Mouse (Mus musculus) hindlimb bud, embryonic 11.5 days (tissue): ENCODE data around the gene Ggt1.
"Not testable (repeated sequence)": the region's sequence is repeated elsewhere in the genome, so short reads cannot be mapped to it uniquely, and the experiment has no call there.

Experiments used
- DNase-seq: peaks from one replicate; pipeline ENCODE4 v3.0.0-alpha.2; 2012; ENCODE audit warnings: low read depth, low spot score; ENCODE audit errors: extremely low spot score

The Ggt1 gene

GRCm38 (mm10) chr10:75548486-75548885 is 12.9 kb upstream of the Ggt1 start:
- DNase-seq, result peak; percentile 14

GRCm38 (mm10) chr10:75549886-75550285 is 11.5 kb upstream of the Ggt1 start:
- DNase-seq, result no peak

- no peak for DNase-seq
These were observed 10.2 kb upstream of the Ggt1 start for GRCm38 (mm10) chr10:75551175-75551574.

- DNase-seq, result no peak
These were observed 9.3 kb upstream of the Ggt1 start for GRCm38 (mm10) chr10:75552106-75552505.

- no peak for DNase-seq
These were observed 8.5 kb upstream of the Ggt1 start for GRCm38 (mm10) chr10:75552701-75553450.

- DNase-seq, result no peak
These were observed 7.3 kb upstream of the Ggt1 start for GRCm38 (mm10) chr10:75554090-75554489.

GRCm38 (mm10) chr10:75555557-75555956 is 5.8 kb upstream of the Ggt1 start:
- DNase-seq, result no peak

GRCm38 (mm10) chr10:75556026-75556425 is 5.4 kb upstream of the Ggt1 start:
- DNase-seq, result no peak

- no peak for DNase-seq
These were observed 2.9 kb upstream of the Ggt1 start for GRCm38 (mm10) chr10:75558515-75558914.

- no peak for DNase-seq
These were observed 2.2 kb upstream of the Ggt1 start for GRCm38 (mm10) chr10:75559041-75559675.

- no peak for DNase-seq
These were observed 1.5 kb upstream of the Ggt1 start, which contains the start of gene Lrrc75b for GRCm38 (mm10) chr10:75559676-75560548. TSS of gene Lrrc75b (minus strand) at chr10:75560330.

- DNase-seq, result no peak
These were observed 880 bp upstream of the Ggt1 start for GRCm38 (mm10) chr10:75560549-75560899.

GRCm38 (mm10) chr10:75562596-75562995 is 1.2 kb downstream of the Ggt1 start:
- DNase-seq, result no peak

- no peak for DNase-seq
These were observed 3.4 kb downstream of the Ggt1 start for GRCm38 (mm10) chr10:75564687-75565265.

GRCm38 (mm10) chr10:75565436-75565835 is 4.0 kb downstream of the Ggt1 start:
- DNase-seq, result no peak

GRCm38 (mm10) chr10:75565906-75566305 is 4.5 kb downstream of the Ggt1 start:
- DNase-seq, result no peak

- no peak for DNase-seq
These were observed 4.9 kb downstream of the Ggt1 start for GRCm38 (mm10) chr10:75566321-75566720.

- not testable (repeated sequence) for DNase-seq
These were observed 5.4 kb downstream of the Ggt1 start for GRCm38 (mm10) chr10:75566765-75567164.

GRCm38 (mm10) chr10:75568029-75568428 is 6.6 kb downstream of the Ggt1 start:
- DNase-seq, result no peak

GRCm38 (mm10) chr10:75568441-75568840 is 7.0 kb downstream of the Ggt1 start:
- no peak for DNase-seq

- no peak for DNase-seq
These were observed 7.4 kb downstream of the Ggt1 start for GRCm38 (mm10) chr10:75568851-75569250.
